Mouse (Mus musculus) heart, embryonic 12.5 days (tissue): ENCODE measurements around the gene Daxx. TPM values are rescaled to one million over a fixed set of nuclear protein-coding genes. Genes with fewer than 3 reads are reported as not detected.

Experiments used
- ATAC-seq: fragments of 200-750 bp; cut with Nextera tagmentation; 2 replicates; pipeline ENCODE4 v1.8.0; 2017; ENCODE audit warnings: moderate TSS enrichment, moderate library complexity; ENCODE audit not compliant: insufficient number of reproducible peaks, low FRiP score
- H3K27ac ChIP-seq: fragments of 300-500 bp; sonication (generic); 2 replicates; pipeline ENCODE4 v1.5.1; 2016; ENCODE audit warnings: mild to moderate bottlenecking, moderate library complexity; ENCODE audit not compliant: poor library complexity, severe bottlenecking
- H3K27me3 ChIP-seq: fragments of 300-500 bp; sonication (generic); replicated peaks from 2 replicates; pipeline ENCODE4 v1.6.1; 2016; ENCODE audit warnings: mild to moderate bottlenecking, moderate library complexity
- H3K36me3 ChIP-seq: fragments of 300-500 bp; sonication (generic); 2 replicates; pipeline ENCODE4 v1.6.1; 2016; ENCODE audit warnings: mild to moderate bottlenecking, moderate library complexity
- H3K4me1 ChIP-seq: fragments of 300-500 bp; sonication (generic); replicated peaks from 2 replicates; pipeline ENCODE4 v1.6.1; 2016; ENCODE audit warnings: mild to moderate bottlenecking
- H3K4me2 ChIP-seq: fragments of 300-500 bp; sonication (generic); 2 replicates; pipeline ENCODE4 v1.6.1; 2016; ENCODE audit warnings: mild to moderate bottlenecking, moderate library complexity
- H3K4me3 ChIP-seq: fragments of 300-500 bp; sonication (generic); 2 replicates; pipeline ENCODE4 v1.5.1; 2016; ENCODE audit warnings: mild to moderate bottlenecking
- H3K9ac ChIP-seq: fragments of 300-500 bp; sonication (generic); 2 replicates; pipeline ENCODE4 v1.6.1; 2016; ENCODE audit warnings: mild to moderate bottlenecking, moderate library complexity
- H3K9me3 ChIP-seq: fragments of 300-500 bp; sonication (generic); replicated peaks from 2 replicates; pipeline ENCODE4 v1.6.1; 2016; ENCODE audit warnings: mild to moderate bottlenecking, moderate library complexity
- WGBS: fragments of 180-500 bp; shearing (Covaris S2); methylation state at CpG from one replicate; pipeline ENCODE4 v1.1.7; 2016; 5-methylcytosine and 5-hydroxymethylcytosine counted together
- polyA plus RNA-seq: library from polyadenylated mRNA; unstranded; fragments of >200 nt; fragmentation: Nextera tagmentation; extraction: Ambion mirVana; gene quantifications from 2 replicates; pipeline ENCODE4 v1.2.1, GENCODE M21; 2016

Gene Daxx
- polyA plus RNA-seq, 1 experiment from 2014 or later, result 39.0 TPM

DNA sequence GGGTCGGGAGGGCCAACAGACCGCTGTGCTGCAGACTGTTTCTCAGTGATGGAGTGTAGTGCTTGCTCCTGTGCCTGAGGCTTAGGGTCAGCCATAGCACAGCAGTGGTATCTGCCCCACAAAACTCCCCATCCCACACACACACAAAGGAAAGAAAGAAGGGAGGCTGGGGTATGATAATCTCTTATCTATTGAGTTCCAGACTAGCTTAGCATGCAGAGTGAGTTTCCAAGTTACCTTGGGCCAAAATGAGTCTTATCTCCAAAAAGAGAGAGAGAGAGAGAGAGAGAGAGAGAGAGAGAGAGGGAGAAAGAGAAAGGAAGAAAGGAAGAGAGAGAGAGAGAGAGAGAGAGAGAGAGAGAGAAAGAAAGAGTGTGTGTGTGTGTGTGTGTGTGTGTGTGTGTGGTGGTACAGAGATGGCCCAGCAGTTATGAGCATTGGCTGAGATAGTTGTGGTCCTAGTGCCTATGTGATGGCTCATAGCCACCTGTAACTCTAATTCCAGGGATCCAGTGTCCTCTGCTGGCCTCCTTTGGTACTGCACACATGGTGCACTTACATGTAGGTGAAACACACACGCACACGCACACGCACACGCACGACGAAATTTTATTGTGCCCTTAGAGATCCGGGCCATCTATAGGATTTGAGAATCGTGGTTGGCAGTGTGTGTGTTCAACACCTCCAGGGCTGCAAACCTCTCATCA lies 15.5 kb downstream of the Daxx start:
- Histone ChIP-seq H3K4me1 (peaks cover 20% of the 10 kb centered on the region), H3K27ac (no peak overlapping the region), H3K9ac (no peak overlapping the region), H3K9me3 (no peaks in the 10 kb centered on the region), H3K27me3 (no peaks in the 10 kb centered on the region), H3K36me3 (peaks cover 23% of the 10 kb centered on the region; the same call in 1 of the 2 replicates), H3K4me3 (no peak overlapping the region), H3K4me2 (no peak overlapping the region)
- no peak for ATAC-seq
- 78% methylated on average over 10 of the region's 10 CpGs for WGBS

DNA sequence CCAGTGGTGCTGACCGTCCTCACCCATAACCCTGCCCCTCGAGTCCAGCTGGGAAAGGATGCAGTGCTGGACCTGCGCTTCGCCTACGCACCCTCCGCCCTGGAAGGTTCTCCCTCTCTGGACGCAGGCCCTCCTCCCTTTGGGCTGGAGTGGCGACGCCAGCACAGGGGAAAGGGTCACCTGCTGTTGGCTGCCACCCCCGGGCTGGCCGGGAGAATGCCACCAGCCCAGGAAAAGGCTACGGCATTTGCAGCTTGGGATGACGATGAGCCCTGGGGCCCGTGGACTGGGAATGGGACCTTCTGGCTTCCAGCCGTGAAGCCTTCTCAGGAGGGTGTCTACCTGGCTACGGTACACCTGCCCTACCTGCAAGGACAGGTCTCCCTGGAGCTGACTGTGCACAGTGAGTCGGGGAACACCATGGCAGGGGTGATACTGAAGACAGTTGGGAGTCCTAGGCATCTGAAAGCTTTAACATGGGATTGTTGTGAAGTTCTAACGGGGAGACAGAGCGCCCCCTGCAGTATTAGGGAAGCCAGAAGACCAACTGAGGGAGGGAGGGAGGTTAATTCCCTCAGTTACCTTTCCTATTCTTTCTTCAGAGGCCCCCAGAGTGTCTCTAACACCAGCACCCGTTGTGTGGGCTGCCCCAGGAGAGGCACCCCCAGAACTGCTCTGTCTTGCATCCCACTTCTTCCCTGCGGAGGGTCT lies 16.3 kb downstream of the Daxx start:
- H3K36me3 ChIP-seq, result peaks cover 23% of the 10 kb centered on the region; the same call in 1 of the 2 replicates
- no peaks in the 10 kb centered on the region for H3K9me3 ChIP-seq
- no peak for ATAC-seq
- no peak overlapping the region for H3K27ac ChIP-seq
- no peak overlapping the region for H3K4me2 ChIP-seq
- H3K9ac ChIP-seq, result no peak overlapping the region
- peaks cover 17% of the 10 kb centered on the region for H3K4me1 ChIP-seq
- H3K27me3 ChIP-seq, result no peaks in the 10 kb centered on the region
- H3K4me3 ChIP-seq, result no peak overlapping the region
- 79% methylated on average over 21 of the region's 21 CpGs for WGBS

GRCm38 (mm10) chr17:33926207-33926932 lies 17.2 kb downstream of the Daxx start:
- Histone ChIP-seq H3K4me3 (no peak overlapping the region), H3K4me2 (no peak overlapping the region), H3K36me3 (peaks cover 23% of the 10 kb centered on the region; the same call in 1 of the 2 replicates), H3K9ac (no peak overlapping the region), H3K27ac (no peak overlapping the region), H3K9me3 (no peaks in the 10 kb centered on the region), H3K27me3 (no peaks in the 10 kb centered on the region), H3K4me1 (peaks cover 19% of the 10 kb centered on the region)
- 77% methylated on average over 17 of the region's 17 CpGs for WGBS
- ATAC-seq, result no peak

DNA sequence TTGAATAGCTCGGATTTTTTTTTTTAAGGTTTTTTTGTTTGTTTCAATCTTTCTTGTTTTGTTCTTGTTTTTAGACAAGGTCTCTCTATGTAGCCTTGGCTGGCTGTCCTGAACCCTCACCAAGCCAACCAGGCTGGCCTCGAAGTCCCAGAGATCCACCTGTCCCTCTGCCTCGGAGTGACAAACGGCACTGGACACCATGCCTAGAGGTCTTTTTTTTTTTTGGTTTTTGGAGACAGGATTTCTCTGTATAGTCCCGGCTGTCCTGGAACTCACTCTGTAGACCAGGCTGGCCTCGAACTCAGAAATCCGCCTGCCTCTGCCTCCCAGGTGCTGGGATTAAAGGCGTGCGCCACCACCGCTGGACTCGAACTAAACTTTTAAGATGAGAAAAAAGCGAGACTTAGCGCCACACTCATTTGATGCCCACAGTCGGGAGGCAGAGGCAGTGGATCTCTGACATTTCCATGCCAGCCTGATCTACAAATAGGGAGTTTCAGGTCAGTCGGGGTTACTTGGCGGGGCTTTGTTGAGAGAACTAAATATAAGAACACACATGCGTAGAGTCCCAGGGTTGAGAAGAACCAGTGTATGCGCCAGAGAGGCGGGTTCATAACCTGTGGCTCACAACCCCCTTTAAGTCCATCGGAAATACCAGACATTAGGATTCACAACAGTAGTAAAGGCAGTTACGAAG lies 19.2 kb downstream of the Daxx start:
- Histone ChIP-seq H3K27ac (no peak overlapping the region), H3K36me3 (peaks cover 38% of the 10 kb centered on the region), H3K4me2 (peak overlapping the region; percentile 95), H3K4me1 (peaks cover 21% of the 10 kb centered on the region), H3K4me3 (peak overlapping the region; percentile 77), H3K9ac (peak overlapping the region; percentile 95), H3K27me3 (no peaks in the 10 kb centered on the region), H3K9me3 (no peaks in the 10 kb centered on the region)
- ATAC-seq, result no peak
- WGBS, result 56% methylated on average over 21 of the region's 21 CpGs

- Histone ChIP-seq H3K9me3 (no peaks in the 10 kb centered on the region), H3K4me2 (peak within 1 kb of the TSS; percentile 95), H3K36me3 (peaks cover 51% of the 10 kb centered on the region), H3K27me3 (no peaks in the 10 kb centered on the region), H3K4me1 (peaks cover 21% of the 10 kb centered on the region), H3K9ac (peak within 1 kb of the TSS; percentile 95), H3K27ac (peak within 1 kb of the TSS; percentile 99), H3K4me3 (peak within 1 kb of the TSS; percentile 77)
- under 1% methylated on average over 70 of the region's 80 CpGs for WGBS
- peak; percentile 82 for ATAC-seq
These were observed 20.4 kb downstream of the Daxx start, which contains the start of gene Rgl2 for GRCm38 (mm10) chr17:33929371-33930279. TSS of gene Rgl2 (plus strand) at chr17:33929543.

GRCm38 (mm10) chr17:33930280-33931158 lies 21.3 kb downstream of the Daxx start:
- WGBS, result 1% methylated on average over 45 of the region's 45 CpGs
- Histone ChIP-seq H3K4me1 (peaks cover 21% of the 10 kb centered on the region), H3K9ac (peak overlapping the region; percentile 95), H3K4me3 (peak overlapping the region; percentile 77), H3K27ac (peak overlapping the region; percentile 99), H3K4me2 (peak overlapping the region; percentile 95), H3K36me3 (peaks cover 52% of the 10 kb centered on the region), H3K27me3 (no peaks in the 10 kb centered on the region), H3K9me3 (no peaks in the 10 kb centered on the region)
- peak; percentile 9; the same call in 1 of the 2 replicates for ATAC-seq

DNA sequence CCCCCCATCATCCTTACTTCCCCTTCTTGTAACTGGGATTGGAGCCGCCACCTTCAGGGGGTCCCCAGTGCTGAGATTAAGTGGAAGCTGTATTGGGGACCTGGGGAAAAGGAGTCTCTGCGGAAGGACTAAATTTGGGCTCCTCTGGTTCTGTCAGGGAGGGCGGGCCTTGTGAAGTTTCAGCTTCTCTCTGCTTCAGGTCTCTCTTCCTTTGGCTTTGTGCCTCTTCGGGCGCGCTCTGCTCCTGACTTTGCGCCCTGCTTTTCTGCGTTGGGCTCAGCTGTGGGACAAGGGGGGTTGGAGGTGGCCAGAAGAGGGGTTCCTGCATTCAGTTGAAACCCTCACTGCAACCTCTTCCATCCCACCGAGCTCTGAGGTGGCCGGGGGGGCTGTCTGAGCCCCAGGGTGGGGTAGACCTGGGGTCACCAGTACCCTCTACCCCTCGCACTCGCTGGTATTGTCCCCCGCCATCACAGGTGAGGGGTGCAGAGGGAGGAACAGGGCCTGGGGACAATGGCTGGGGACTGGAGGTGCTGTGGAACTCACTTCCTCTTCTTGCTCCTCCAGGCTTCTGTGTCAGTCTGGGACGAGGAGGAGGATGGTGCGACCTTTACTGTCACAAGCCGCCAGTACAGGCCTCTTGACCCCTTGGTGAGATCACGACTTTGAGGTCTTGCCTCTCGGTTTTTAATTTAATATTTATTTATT lies 22.1 kb downstream of the Daxx start:
- ATAC-seq, result no peak

DNA sequence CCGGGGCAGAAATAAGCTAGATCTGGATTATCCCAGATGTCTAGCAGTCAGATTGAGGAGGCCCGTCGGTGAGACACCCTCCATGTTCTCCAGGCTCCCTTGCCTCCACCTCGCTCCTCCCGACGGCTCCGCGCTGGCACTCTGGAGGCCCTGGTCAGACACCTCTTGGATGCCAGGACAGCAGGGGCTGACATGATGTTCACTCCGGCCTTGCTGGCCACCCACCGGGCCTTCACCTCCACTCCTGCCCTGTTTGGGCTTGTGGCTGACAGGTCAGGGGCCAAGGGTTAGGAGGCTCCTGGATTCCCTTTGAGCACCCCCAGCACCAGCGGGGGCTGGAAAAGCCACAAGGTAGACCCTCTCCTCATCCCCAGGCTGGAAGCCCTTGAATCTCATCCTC lies 22.7 kb downstream of the Daxx start:
- Histone ChIP-seq H3K4me2 (no peak overlapping the region), H3K4me1 (peaks cover 21% of the 10 kb centered on the region), H3K9ac (no peak overlapping the region), H3K4me3 (no peak overlapping the region), H3K27ac (no peak overlapping the region), H3K36me3 (peaks cover 54% of the 10 kb centered on the region), H3K9me3 (no peaks in the 10 kb centered on the region), H3K27me3 (no peaks in the 10 kb centered on the region)
- no peak for ATAC-seq
- 90% methylated on average over 11 of the region's 11 CpGs for WGBS

More for the DNA sequence above, 22.1 kb downstream of the Daxx start:
- H3K4me1 ChIP-seq, result peaks cover 21% of the 10 kb centered on the region
- 34% methylated on average over 18 of the region's 18 CpGs for WGBS
- H3K36me3 ChIP-seq, result peaks cover 54% of the 10 kb centered on the region
- H3K27me3 ChIP-seq, result no peaks in the 10 kb centered on the region
- H3K9ac ChIP-seq, result peak overlapping the region; percentile 95
- H3K4me3 ChIP-seq, result peak overlapping the region; percentile 77
- H3K4me2 ChIP-seq, result peak overlapping the region; percentile 95
- no peak overlapping the region for H3K27ac ChIP-seq
- no peaks in the 10 kb centered on the region for H3K9me3 ChIP-seq

- H3K27me3 ChIP-seq, result no peaks in the 10 kb centered on the region
- no peak overlapping the region for H3K9ac ChIP-seq
- H3K4me2 ChIP-seq, result no peak overlapping the region
- peaks cover 54% of the 10 kb centered on the region for H3K36me3 ChIP-seq
- no peaks in the 10 kb centered on the region for H3K9me3 ChIP-seq
- no peak for ATAC-seq
- peaks cover 21% of the 10 kb centered on the region for H3K4me1 ChIP-seq
- H3K4me3 ChIP-seq, result no peak overlapping the region
- H3K27ac ChIP-seq, result no peak overlapping the region
- 91% methylated on average over 14 of the region's 14 CpGs for WGBS
These were observed 23.2 kb downstream of the Daxx start for GRCm38 (mm10) chr17:33932448-33932847.
